Mouse (Mus musculus) adrenal gland, postnatal 36 days (tissue): Measurements from ENCODE around the gene Hspg2. TPM values are rescaled to one million over a fixed set of nuclear protein-coding genes. Genes with fewer than 3 reads are reported as not detected.
A peak's percentile ranks its signal among the peaks of the same experiment; 100 is the strongest.

Experiments used
- DNase-seq, 2 experiments: peaks; one replicate each; pipeline ENCODE4 v3.0.0; 2021; ENCODE audit warnings: mixed read lengths in 1 of 2
- total RNA-seq, 2 experiments: library from RNA; stranded (reverse); gene quantifications; 2 replicates each; pipeline ENCODE4 v1.2.3; 2021

The Hspg2 gene
- total RNA-seq, 2 experiments from 2014 or later = 141 to 263 TPM

- DNase-seq = no peak
Observed at GRCm38 (mm10) chr4:137480993-137481340, 12.4 kb downstream of the Hspg2 start.

- DNase-seq = no peak
Observed at GRCm38 (mm10) chr4:137481381-137482030, 12.9 kb downstream of the Hspg2 start.

- peak; percentile 74 to 76 for DNase-seq
Observed at GRCm38 (mm10) chr4:137483871-137484270, 15.3 kb downstream of the Hspg2 start.

GRCm38 (mm10) chr4:137484586-137484985, 16.0 kb downstream of the Hspg2 start:
- peak; percentile 85 to 88 for DNase-seq

- DNase-seq = no peak
Observed at GRCm38 (mm10) chr4:137485258-137485960, 16.8 kb downstream of the Hspg2 start.

GRCm38 (mm10) chr4:137486081-137487014, 17.8 kb downstream of the Hspg2 start:
- DNase-seq = peak; percentile 70

GRCm38 (mm10) chr4:137487286-137488000, 18.9 kb downstream of the Hspg2 start:
- peak; percentile 75 to 84 for DNase-seq

- DNase-seq = no peak
Observed at GRCm38 (mm10) chr4:137488038-137488437, 19.5 kb downstream of the Hspg2 start.

- DNase-seq = peak in 1 of 2 experiments; percentile 58
Observed at GRCm38 (mm10) chr4:137488571-137489303, 20.2 kb downstream of the Hspg2 start.

GRCm38 (mm10) chr4:137489996-137490395, 21.4 kb downstream of the Hspg2 start:
- DNase-seq = peak in 1 of 2 experiments; percentile 80

GRCm38 (mm10) chr4:137492563-137492962, 24.0 kb downstream of the Hspg2 start:
- DNase-seq = no peak

- DNase-seq = no peak
Observed at GRCm38 (mm10) chr4:137493187-137493586, 24.6 kb downstream of the Hspg2 start.

- DNase-seq = peak in 1 of 2 experiments; percentile 54
Observed at GRCm38 (mm10) chr4:137494751-137495500, 26.4 kb downstream of the Hspg2 start.

- DNase-seq = no peak
Observed at GRCm38 (mm10) chr4:137495501-137496100, 27.0 kb downstream of the Hspg2 start.

GRCm38 (mm10) chr4:137497367-137497766, 28.8 kb downstream of the Hspg2 start:
- DNase-seq = peak; percentile 73 to 74

- peak; percentile 79 to 81 for DNase-seq
Observed at GRCm38 (mm10) chr4:137497892-137498722, 29.5 kb downstream of the Hspg2 start.

GRCm38 (mm10) chr4:137498882-137499583, 30.5 kb downstream of the Hspg2 start:
- no peak for DNase-seq

- no peak for DNase-seq
Observed at GRCm38 (mm10) chr4:137500149-137500548, 31.6 kb downstream of the Hspg2 start.
